Mouse (Mus musculus): ENCODE data around the gene Zfp711.

Gene Zfp711

DNA sequence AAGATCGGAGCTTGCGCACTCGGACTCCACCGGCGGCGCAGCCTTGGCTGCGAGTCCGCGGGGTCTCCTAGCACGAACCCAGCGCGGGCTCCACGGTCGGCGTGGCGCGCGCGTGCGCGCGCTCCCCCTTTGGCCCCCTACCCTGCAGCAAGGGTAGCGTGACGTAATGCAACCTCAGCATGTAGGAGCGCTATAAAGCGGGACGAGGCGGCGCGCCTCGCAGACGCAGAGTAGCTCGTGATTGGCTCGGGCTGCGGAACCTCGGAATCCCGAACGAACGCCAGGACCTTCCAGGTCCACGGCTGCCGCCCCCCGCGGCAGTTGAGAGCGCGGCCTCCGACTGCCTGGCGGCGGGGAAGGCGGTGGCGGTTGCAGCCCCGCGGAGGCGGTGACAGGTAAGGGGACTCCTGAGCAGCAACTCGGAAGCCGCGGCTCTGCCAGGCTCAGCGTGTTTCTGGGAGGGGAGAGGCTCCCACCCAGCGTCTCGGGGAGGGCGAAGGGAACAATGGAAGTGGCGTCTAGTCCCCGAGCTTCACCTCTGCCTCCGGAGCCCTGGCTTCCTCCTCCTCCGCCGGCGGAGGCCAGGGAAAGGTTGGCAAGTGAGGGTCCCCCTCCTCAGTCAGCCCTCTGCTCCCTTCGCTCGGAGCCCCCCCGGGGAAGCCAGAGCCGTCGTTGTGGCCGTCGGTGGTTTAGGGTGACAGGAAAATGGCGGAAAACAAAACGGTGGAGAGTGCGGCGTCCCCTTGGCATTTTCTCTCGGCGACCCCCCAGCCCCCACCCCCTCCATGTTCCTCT lies at the start of gene Zfp711:
TSS of gene Zfp711 (plus strand) at position 16 of the 795 bp plus-strand sequence.
- DNase-seq (ENCODE audit: low spot score) = no peak

DNA sequence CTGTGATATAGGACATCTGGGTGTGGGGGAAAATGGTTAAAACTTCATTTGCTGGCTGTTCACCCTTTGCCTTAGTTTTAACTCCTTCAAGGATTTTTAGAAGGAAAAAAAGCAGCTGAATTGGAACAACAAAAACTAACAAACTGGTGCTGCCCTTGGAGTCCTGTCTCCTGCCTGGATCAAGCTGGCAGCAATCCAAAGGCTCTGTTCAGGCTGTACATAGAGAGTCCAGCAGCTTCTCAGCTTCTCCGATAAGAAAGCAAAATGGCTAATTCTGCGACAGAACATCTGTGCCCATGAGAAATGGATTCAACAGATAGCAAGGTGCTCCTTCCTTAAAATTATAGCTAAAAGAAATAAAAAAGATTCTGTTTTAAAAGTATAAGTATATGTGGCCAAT lies 32.6 kb upstream of the Zfp711 start:
- no peak for DNase-seq (ENCODE audit: low spot score)

DNA sequence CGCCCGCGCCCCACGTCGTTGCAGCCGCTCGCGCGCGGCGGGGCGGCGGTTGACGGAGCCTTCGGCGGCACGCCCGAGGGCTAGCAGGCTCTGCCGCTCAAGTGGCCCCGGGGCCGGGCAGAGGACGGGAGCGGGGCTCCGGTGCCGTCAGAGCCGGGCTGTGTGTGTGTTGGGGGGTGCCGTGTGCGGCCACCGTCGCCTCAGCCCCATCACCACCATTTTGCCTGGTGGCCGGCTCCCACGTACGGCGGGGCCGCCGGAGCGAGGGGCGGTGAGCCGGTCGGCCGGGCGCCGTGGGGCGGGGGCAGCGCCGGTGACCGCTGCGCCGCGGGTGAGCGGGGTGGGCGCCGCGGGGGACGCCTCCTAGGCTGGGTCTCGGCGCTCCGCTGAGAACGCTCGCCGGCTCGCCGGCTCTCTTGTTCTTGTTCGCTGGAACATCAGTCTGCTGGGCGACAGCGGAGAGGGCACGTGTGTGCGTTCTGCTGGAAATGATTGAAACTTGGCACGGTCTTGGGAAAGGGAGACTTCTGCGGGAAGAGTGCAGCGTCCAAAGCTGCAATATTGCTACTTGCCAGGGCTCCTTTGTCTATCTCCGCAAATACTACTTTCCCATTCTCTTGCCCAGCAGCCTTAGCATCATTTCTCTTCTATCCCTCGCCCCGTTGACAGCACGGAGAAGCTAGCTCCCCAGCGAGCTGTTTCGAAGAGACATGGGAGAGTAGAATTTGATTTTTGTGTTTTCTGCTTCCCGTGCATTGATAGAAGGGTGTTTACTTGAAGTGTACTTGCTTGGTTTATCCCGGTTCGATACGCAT lies 1.2 kb downstream of the Zfp711 start:
- no peak for DNase-seq (ENCODE audit: low spot score)

DNA sequence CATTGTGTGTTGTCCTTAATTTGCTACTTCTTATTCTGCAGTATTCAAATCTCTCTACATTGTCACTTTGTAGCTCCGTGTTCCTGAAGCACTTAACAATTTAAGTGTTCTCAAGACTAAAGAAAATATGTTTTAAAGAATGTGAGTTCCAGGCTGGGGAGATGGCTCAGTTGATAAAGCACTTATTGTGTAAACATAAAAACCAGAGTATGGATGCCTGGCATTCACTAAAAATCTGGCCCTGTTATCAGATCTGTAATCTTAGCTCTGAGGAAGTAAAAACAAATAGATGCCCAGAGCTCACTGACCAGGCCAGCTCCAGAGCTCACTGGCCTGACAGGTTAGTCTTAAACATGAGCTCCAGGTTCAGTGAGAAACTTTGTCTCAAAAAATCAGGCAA lies 75.2 kb downstream of the Zfp711 start:
- no peak for DNase-seq (ENCODE audit: low spot score)

DNA sequence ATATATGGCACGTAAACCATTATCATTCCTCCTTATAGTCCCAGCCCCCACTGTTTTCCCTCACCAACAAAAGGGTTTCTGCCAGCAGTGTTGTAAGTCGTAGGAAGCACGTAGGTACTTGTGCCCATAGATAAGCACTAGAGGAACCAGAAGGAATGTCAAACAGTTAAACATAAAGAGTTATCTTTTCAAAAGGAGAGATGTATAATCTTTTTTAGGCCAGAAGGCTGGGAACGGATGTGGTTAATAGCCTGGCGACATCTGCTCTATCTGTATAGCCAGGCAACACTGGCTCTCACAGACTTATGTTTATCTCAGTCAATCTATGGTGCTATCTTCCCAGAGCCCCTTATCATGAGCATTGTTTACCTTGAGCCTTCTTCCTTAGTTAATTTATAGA lies 80.3 kb downstream of the Zfp711 start:
- DNase-seq (ENCODE audit: low spot score) = no peak

All from T-cell, adult 2 months (primary cell).